10 mouse cellular contexts compared by ENCODE assay signal in genomic region chr4:142044452-142044851, GRCm38 (mm10). TPM values are rescaled to one million over a fixed set of nuclear protein-coding genes. Genes with fewer than 3 reads are reported as not detected.
DNase-seq lines count a peak whose midpoint lies in the region; ATAC-seq lines count a peak whose summit lies in the region.
"Had no signal": no experiment of that assay in that cellular context is flagged by ENCODE, and none has a peak within 500 bp of the region (broad histone marks: within the 10 kb centered on the region; RNA-seq: fewer than 3 reads in every experiment).

No protein-coding gene starts in this region.

- no peak overlapping the region for H3K4me2 ChIP-seq in heart, embryonic 12.5 days
- H3K4me2 ChIP-seq in kidney, embryonic 16.5 days (replicated peaks; ENCODE audit: low read depth, low read length) = no peak overlapping the region
- H3K4me2 ChIP-seq in stomach, embryonic 15.5 days = no peak overlapping the region
- no peak overlapping the region for H3K4me2 ChIP-seq in midbrain, embryonic 15.5 days

- H3K9ac ChIP-seq in heart, embryonic 12.5 days = peak overlapping the region; percentile 2; the same call in 1 of the 2 replicates
- H3K9ac ChIP-seq in kidney, embryonic 16.5 days (replicated peaks; ENCODE audit: low read length) = 0 out of 2 replicates have a peak overlapping the region, but pooled peaks have one; percentile 14
- no peak overlapping the region for H3K9ac ChIP-seq in stomach, embryonic 15.5 days
- H3K9ac ChIP-seq in midbrain, embryonic 15.5 days = no peak overlapping the region

- peaks cover 69% of the 10 kb centered on the region for H3K4me1 ChIP-seq in heart, embryonic 12.5 days (replicated peaks)
- peaks cover 57% of the 10 kb centered on the region for H3K4me1 ChIP-seq in kidney, embryonic 16.5 days (ENCODE audit: insufficient read depth, low read length)
- peaks cover 32% of the 10 kb centered on the region for H3K4me1 ChIP-seq in stomach, embryonic 15.5 days
- no peaks in the 10 kb centered on the region for H3K4me1 ChIP-seq in midbrain, embryonic 15.5 days

- intact Hi-C loops in heart, postnatal 14 days (cut with DNase I) = no loop called here

- no peak for DNase-seq in heart, postnatal 14 days
- DNase-seq in kidney, postnatal 14 days = no peak
- DNase-seq in gastrocnemius, postnatal 25 days = peak; percentile 35
- DNase-seq: thymus, postnatal 4 days had no signal

- no peaks in the 10 kb centered on the region for H3K9me3 ChIP-seq in heart, embryonic 12.5 days (replicated peaks)
- H3K9me3 ChIP-seq in kidney, embryonic 16.5 days (ENCODE audit: low read length) = no peaks in the 10 kb centered on the region
- no peaks in the 10 kb centered on the region for H3K9me3 ChIP-seq in stomach, embryonic 15.5 days
- no peaks in the 10 kb centered on the region for H3K9me3 ChIP-seq in midbrain, embryonic 15.5 days

- no peaks in the 10 kb centered on the region for H3K36me3 ChIP-seq in heart, embryonic 12.5 days
- H3K36me3 ChIP-seq in kidney, embryonic 16.5 days (ENCODE audit: insufficient read depth, low read length) = no peaks in the 10 kb centered on the region
- H3K36me3 ChIP-seq in stomach, embryonic 15.5 days = no peaks in the 10 kb centered on the region
- no peaks in the 10 kb centered on the region for H3K36me3 ChIP-seq in midbrain, embryonic 15.5 days (replicated peaks)

- H3K4me3 ChIP-seq in heart, embryonic 12.5 days = no peak overlapping the region
- no peak overlapping the region for H3K4me3 ChIP-seq in kidney, embryonic 16.5 days (ENCODE audit: low read length)
- H3K4me3 ChIP-seq in stomach, embryonic 15.5 days (replicated peaks) = no peak overlapping the region
- H3K4me3 ChIP-seq in midbrain, embryonic 15.5 days = no peak overlapping the region

- 43% methylated on average over 12 of the region's 12 CpGs for WGBS in heart, embryonic 12.5 days
- WGBS in kidney, embryonic 16.5 days = 29% methylated on average over 12 of the region's 12 CpGs
- 45% methylated on average over 12 of the region's 12 CpGs for WGBS in stomach, embryonic 15.5 days
- 77% methylated on average over 12 of the region's 12 CpGs for WGBS in midbrain, embryonic 15.5 days

- peak; percentile 41; the same call in 1 of the 2 replicates for ATAC-seq in heart, embryonic 12.5 days (ENCODE audit: insufficient number of reproducible peaks, low FRiP score)
- ATAC-seq in kidney, embryonic 16.5 days (ENCODE audit: low FRiP score, low TSS enrichment) = peak; percentile 36
- peak; percentile 61 for ATAC-seq in stomach, embryonic 15.5 days (ENCODE audit: insufficient read depth, low FRiP score, low read depth)
- ATAC-seq in midbrain, embryonic 15.5 days (replicated peaks) = no peak

- H3K27ac ChIP-seq in heart, embryonic 12.5 days (ENCODE audit: poor library complexity, severe bottlenecking) = peak overlapping the region; percentile 19
- H3K27ac ChIP-seq in kidney, embryonic 16.5 days (ENCODE audit: low read length) = peak overlapping the region; percentile 70
- H3K27ac ChIP-seq in stomach, embryonic 15.5 days = 0 out of 2 replicates have a peak overlapping the region, but pooled peaks have one; percentile 19
- no peak overlapping the region for H3K27ac ChIP-seq in midbrain, embryonic 15.5 days
- H3K27ac ChIP-seq: macrophage had no signal

- no peaks in the 10 kb centered on the region for H3K27me3 ChIP-seq in heart, embryonic 12.5 days (replicated peaks)
- no peaks in the 10 kb centered on the region for H3K27me3 ChIP-seq in kidney, embryonic 16.5 days (ENCODE audit: insufficient read depth, low read length)
- H3K27me3 ChIP-seq in stomach, embryonic 15.5 days (replicated peaks) = no peaks in the 10 kb centered on the region
- H3K27me3 ChIP-seq in midbrain, embryonic 15.5 days (replicated peaks) = no peaks in the 10 kb centered on the region

RNA-seq across cellular contexts. Expression of gene Fhad1, which starts 29.6 kb away (rescaled TPM):
- polyA plus RNA-seq in heart, embryonic 12.5 days (2016; fragmentation: Nextera tagmentation; extraction: Ambion mirVana) = 3.9 and 4.8 TPM in 2 replicates
- under 1 TPM; 0.17 to 0.48 TPM for total RNA-seq in heart, postnatal 14 days (2021)
- polyA plus RNA-seq in kidney, embryonic 16.5 days (2015; fragmentation: Nextera tagmentation; extraction: Ambion mirVana) = 0.74 and 1.0 TPM in 2 replicates
- total RNA-seq in gastrocnemius, postnatal 25 days (2021) = under 1 TPM in 1 of 2 experiments, not detected in 1; 0.83 TPM
- polyA plus RNA-seq in stomach, embryonic 15.5 days (2015; fragmentation: Nextera tagmentation; extraction: Ambion mirVana) = 2.0 and 2.7 TPM in 2 replicates
- polyA plus RNA-seq in midbrain, embryonic 15.5 days (2015; fragmentation: Nextera tagmentation; extraction: Ambion mirVana) = 3.7 and 4.2 TPM in 2 replicates
- total RNA-seq: neutrophil, adult 5-6 weeks had no signal

RNA-seq across cellular contexts. Expression of gene Tmem51, which starts 39.7 kb away (rescaled TPM):
- 28.3 and 29.6 TPM in 2 replicates for polyA plus RNA-seq in heart, embryonic 12.5 days (2016; fragmentation: Nextera tagmentation; extraction: Ambion mirVana)
- total RNA-seq in heart, postnatal 14 days (2021) = 10 to 100 TPM; 12.0 to 12.7 TPM
- 41.6 and 42.7 TPM in 2 replicates for polyA plus RNA-seq in kidney, embryonic 16.5 days (2015; fragmentation: Nextera tagmentation; extraction: Ambion mirVana)
- total RNA-seq in gastrocnemius, postnatal 25 days (2021) = 1 to 10 TPM in 1 of 2 experiments, under 1 TPM in 1; 0.61 to 1.2 TPM
- 62.4 and 64.8 TPM in 2 replicates for polyA plus RNA-seq in stomach, embryonic 15.5 days (2015; fragmentation: Nextera tagmentation; extraction: Ambion mirVana)
- 8.1 and 8.5 TPM in 2 replicates for polyA plus RNA-seq in midbrain, embryonic 15.5 days (2015; fragmentation: Nextera tagmentation; extraction: Ambion mirVana)

Comparison
In these comparisons a context has a peak if more than half of its experiments do, and no peak if none do; other contexts are left out.
1. H3K9ac ChIP-seq: peak in heart, embryonic 12.5 days (single experiment) and kidney, embryonic 16.5 days (single experiment); none in stomach, embryonic 15.5 days (single experiment) and midbrain, embryonic 15.5 days (single experiment).